Mouse (Mus musculus) c-Kit-positive CD71-negative TER-119-negative erythroid progenitor cells, embryonic 14.5 days (primary cell): ENCODE data around the gene Wwox.

Experiments
- DNase-seq: peaks from one replicate; pipeline ENCODE4 v3.0.0-alpha.2; 2013; ENCODE audit warnings: low read depth

The Wwox gene

DNA sequence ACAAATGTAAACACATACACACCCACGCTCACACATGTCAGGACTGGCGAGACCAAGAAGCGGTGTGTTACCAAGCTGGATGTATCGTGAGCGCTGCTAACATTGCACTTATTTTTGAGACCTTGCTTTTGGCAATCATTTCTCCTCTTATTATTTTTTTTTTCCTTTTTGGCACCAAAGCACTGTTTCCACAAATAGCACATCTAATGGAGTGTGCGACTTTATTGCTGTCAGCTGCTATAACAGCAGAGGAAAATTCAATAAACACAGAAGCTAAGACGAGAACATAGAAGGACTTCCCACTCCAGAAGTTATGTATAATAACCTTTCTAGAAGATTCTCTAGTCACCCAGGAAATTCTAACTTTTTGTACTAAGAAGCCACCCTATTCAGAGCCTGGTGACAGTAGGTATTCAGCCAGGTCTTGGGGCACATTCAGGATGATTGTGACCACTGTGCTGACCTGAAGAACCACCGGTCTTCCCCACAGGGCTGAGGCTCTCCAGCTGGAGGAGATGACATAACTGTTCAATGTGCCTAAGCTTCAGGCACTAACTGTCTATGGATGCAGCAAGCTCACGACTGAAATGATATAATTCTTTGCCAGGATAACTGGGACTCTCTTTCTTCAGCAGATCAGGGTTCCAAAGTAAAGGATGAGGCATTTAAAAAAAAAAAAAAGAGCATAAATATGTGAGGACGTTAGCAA lies 586.1 kb downstream of the Wwox start:
- DNase-seq: no peak

DNA sequence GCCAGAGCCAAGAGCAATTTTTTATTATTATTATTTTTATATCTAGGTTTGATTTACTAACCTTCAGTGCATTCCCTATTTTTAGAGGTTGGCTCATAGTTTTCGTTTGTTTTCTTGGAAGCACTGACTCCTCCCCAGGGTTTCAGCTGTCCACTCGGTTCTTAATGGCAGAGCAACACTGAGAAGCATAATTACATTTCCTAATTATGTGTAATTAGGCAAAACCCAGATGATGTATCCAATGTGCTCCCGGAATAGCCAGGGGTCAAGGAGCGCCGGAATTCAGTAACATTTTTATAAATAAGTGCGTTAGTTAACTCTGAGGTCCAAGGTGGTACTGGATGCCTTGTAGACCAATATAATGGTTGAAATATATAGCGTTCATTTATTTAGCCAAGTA lies 586.7 kb downstream of the Wwox start:
- DNase-seq: no peak

DNA sequence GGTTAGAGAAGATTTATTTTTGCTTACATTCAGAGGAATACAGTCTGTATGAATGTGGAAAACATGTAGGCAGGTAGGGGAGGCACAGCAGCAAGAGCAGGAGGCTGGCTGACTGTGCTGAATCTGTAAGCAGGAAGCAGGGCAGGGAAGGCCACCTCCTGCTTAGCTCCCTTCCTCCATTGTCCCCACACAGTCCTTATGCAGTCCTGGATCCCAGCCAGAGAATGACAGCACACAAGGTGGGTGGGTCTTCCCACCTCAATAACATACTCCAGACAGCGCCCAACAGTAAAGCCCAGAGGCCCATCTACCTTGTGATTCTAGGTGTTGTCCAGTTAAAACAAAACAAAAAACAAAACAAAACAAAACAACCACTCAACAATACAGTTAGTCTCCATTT lies 593.7 kb downstream of the Wwox start:
- DNase-seq: no peak

DNA sequence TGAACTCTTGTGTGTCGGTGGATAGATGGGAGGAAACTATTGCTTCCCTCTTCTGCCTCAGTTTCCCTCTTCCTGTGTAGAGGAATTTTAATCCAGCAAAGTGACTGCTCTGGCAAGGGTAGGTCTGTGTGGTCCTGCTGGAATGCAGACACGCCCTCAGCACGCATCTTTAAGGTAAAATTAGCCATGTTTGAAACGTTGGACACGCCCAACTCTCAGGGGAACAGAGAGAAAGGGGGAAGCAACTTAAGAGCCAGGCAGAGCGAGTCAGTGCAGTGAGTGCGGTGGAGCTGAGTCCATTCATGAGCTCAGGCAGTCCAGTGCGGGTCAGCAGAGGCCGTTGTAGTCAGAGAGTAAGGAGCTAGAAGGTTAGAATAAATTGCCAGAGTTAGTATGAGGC lies 596.6 kb downstream of the Wwox start:
- no peak for DNase-seq

DNA sequence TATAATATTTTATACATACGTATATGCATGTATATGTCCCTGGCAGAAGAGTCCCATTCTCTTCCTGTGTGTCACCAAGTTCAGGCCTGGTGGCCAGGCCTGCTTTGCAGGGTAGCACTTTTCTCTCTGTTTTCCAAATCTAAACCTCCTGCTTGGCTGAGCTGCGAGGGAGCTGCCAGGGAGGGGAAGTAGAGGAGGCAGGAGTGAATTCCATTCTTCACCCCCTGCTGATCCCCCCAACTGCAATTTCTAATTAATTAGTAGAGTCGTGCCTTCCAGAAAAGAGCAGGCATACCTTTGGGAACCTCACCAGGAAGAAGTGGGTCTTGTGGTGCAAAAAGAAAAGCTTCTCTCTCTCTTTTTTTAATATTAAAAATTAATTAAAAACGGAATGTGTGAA lies 599.0 kb downstream of the Wwox start:
- no peak for DNase-seq

DNA sequence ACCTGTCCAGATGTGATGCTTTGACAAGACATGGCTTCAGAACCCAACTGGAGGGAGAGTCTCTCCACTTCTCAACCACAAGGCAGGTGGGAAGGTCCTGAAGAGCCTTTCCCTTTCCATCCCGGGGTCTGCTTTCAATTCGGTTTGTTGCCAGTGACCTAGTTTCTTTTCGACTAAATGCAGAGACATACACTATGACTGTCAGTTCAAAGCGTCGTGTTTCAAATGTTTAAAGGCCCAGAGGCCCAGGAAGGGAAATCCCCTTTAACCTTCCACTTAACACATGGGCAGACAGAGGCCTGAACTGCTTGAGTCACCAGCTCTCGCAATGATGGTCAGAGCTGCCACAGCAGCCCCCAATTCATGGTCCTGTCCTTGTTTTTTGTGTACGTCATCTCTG lies 606.3 kb downstream of the Wwox start:
- DNase-seq: no peak

DNA sequence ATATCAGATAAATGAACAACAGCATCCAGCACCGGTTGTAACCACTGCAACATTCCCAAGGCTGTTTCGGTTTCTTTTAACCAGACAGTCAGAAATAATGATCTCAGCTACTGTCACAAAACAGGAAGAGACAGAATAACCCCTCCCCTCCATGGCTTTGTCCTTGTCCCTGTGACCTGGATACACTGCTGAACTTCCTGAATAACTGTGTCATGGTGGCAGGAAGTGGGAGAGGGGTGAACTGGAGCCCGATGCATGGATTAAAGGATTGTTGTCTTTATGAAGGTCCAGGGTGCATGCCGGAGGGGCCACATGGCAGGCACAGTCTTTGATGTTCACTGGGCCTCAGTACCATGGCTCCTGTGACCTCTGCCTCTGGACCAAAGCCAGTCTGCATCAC lies 607.0 kb downstream of the Wwox start:
- no peak for DNase-seq

DNA sequence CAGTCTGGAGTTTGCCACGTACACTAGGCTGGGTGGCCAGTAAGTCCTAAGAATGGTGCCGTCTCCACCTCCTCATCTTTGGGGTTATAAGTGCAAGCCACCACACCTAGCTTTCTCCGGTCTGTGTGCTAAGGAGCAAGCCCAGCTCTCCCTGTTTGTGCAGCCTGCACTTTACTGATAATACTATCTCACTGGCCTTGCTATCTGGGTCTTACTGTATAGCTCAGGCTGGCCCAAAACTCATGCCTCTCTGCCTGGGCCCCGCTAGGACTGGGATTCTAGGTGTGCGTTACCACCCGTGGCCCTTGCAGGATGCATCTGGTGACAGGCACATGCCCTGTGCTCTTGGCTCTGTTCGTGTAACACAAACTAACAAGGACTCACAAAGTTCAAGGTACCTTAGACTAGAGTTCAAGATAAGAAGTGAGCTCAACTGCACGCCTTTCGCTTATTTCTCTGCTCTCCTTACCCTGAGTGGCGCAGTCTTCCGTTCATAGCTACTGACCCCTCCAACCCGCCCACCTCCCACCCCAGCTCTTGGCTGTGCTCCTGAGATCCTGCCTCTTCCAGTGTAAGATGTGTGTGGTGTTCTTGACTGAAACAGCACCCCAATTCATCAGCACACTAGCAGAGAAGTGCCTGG lies 618.9 kb downstream of the Wwox start:
- no peak for DNase-seq

DNA sequence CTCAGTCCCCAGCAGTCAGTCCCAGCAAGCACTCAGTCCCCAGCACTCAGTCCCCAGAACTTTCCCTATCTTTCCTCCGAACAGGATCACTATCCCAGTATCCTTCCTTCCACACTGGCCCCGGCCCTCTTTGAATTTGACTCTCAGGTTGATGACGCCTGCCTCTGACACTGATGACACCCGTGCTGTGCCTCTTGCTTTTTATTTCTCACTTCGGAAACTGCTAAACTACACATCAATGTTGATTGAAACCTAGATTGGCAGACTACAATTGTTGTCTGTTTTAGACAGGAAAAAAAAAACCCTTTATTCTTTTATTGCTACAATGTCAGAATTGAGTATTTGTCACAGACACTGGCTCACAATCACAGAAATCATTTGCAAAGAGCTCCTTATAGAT lies 624.2 kb downstream of the Wwox start:
- DNase-seq: no peak

DNA sequence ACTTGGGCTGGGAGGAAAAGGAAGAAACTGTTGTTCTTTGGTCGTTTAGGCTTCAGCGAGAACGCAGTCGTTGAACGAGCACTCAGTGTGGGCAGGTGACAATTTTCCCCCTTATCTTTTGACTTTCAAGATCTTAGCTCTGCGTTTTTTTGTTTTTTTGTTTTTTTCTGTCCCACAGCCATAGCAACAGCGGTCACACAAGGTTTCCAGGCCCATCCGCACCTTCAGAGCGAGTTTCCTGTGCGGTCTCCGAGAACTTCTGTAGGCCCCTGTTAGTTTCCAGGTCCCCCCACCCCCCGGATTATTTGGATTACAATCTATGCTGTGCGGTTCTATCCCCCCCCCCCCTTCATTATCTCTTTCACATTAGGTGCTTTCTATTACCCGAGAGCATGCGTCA lies 625.2 kb downstream of the Wwox start:
- DNase-seq: no peak

DNA sequence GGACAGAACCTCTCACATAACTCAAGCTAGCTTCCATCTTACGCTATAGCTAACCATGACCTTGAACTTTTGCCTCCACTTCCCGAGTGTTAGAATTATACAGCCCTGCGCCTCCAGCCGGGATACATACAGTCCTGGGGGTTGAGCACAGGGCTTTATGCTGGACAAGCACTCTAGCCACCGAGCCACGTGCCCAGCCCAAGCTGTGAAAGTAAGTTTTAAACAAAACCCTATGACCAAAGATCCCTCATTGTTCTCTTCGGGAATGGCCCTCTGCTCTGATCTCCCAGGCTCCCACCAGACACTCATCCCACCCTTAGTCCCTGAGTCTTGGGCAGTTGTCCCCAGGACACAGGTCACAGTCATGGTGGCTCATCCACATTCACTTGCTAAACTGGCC lies 625.9 kb downstream of the Wwox start:
- DNase-seq: no peak

DNA sequence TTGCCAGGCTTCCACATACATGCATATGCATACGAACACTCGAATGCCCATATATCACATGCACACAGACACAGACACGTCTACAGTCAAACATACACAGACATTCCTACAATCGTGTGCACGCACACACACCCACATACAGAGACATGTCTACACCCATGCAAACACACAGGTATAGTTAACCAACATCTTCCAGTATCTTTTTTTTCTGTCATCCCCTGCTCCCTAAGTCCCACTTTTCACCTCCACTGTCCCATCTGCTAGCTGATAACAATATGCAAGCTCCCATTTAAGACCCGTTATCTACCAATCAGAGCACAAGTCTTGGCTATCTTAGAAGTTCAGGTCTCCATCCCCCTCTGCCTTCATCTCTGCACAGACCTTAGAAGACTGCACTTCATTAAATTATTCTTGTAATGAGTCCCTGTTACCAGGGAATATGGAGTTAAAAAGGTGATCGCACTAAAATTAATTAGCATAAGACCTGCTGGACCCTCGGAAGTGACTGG lies 627.1 kb downstream of the Wwox start:
- DNase-seq: no peak

DNA sequence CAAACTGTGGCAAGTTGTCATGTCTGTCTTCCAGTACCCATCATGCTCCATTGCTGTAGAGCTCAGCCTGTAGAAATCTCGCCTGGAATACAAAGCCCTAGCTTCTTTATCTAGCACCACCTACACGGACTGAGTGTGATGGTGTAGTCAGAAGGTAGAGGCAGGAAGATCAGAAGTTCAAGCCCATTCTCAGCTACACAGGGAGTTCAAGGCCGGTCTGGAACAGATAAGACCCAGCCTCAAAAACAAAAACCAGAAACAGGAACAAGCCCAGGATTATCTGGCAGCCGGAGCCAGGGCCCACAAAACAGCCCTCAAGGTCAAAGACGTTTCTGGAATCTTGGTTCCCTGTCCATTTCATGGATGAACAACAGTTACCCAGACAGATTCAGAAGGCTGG lies 629.3 kb downstream of the Wwox start:
- no peak for DNase-seq

DNA sequence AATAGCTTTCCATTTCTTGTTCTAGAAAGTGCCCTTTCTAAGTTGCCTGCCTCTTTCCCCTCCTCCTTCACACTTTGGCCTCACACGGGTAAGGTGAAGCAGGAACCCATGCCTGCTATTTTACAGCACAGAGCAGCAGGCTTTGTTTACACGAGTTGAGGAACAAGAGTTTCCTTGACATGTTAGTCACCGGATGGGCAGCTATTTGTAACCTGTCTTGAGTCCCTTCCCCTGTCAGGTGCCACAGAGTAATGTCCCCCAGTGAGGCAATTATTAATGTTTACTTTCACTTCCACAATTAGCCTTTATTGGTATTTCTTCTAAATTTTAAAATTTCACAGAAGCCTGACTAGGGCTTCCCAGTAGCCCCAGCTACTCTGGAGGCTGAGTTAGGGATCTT lies 630.8 kb downstream of the Wwox start:
- no peak for DNase-seq

DNA sequence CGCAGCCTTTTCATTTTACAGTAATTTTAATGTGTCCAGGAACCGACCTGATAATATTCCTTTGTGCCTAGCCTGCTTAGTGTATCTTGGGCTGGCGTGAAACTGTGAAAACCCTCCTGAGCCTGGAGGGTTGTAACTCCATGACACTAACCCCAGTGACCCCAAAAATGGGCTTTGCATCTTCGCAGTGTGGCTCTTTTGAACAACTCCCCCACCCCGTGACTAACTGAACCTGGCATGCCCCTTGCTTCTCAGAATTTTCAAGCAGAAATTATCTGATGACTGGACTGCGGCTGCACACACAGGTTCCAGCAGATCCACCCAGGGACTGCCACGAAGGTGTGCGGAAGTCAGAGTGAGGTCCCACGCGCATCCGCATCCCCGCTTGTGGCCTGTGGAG lies 631.8 kb downstream of the Wwox start:
- no peak for DNase-seq

DNA sequence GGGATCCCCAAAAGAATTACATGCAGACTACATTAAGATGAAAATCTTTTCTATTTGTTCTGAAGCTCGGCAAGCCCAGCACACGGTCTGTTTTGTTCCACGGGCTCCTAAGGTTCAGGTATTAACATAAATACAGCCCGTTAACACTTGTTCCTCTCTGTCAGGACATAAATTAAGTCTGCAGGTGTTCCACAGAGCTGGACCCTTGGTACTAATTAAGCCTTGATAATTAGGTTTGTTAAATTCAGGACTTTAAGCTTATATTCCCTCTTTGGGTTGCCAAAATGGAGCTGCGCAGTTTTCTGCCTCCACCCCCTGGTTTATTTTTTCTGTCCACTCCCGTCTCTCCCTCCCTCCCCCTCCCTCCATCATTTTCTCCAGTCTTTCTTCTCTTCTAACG lies 638.8 kb downstream of the Wwox start:
- DNase-seq: no peak

DNA sequence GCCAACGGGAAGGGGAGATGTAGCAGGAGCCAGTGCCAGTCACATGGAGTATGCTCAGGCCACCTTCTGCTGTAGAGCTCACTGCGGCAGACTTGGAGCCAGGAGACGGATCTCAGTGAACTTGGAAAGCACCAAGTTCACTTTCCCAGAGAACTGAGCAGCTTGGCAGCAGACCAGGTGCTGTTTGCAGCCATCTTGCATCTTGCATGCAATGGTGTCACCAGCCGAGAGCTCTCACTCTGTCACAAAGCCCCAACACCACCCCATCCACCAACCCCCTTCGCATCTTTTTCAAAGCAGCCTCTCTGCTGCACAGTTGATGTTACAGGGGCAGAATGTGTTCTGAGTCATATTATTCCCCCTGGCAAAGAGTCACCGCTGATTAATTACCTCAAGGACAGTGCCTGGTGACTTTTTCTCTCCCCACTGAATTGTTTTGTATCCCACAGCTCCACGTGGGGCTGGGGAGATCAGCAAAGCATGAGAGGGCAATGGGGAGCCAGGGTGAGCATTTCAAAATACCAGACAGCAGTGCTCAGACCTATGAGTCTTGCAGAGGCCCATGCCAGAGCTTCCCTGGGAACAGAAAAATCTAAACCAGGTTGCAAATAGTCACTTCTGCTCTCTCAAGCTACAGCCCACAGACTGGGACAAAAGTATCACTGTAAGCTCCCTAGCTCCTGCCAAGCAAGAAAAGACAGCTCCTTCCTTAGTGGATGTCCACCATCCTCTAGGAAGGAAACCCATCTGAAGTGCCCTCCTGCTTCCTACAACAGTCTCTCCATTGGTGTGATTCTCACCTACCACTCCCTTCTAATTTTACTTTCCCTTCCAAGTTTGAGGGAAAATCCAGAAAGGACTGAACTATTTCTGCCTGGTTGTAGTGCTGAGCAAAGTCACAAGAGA lies 642.1 kb downstream of the Wwox start:
- DNase-seq: no peak

DNA sequence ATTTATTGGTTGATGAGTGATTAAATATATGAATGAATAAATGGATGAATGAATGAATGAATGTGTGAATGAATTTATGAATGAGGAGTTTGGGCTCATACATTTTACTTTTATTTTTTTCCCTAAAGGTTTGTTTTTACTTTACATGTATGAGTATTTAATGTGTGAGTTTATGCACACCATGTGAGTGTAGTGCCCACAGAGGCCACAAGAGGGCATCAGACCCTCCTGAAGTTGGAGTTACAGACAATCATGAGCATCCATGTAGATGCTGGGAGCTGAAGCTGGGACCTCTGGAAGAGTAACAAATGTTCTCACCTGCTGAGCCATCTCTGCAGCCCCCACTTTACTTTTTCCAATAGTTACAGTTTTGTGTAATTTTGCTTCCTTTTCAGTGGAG lies 648.7 kb downstream of the Wwox start:
- DNase-seq: no peak

DNA sequence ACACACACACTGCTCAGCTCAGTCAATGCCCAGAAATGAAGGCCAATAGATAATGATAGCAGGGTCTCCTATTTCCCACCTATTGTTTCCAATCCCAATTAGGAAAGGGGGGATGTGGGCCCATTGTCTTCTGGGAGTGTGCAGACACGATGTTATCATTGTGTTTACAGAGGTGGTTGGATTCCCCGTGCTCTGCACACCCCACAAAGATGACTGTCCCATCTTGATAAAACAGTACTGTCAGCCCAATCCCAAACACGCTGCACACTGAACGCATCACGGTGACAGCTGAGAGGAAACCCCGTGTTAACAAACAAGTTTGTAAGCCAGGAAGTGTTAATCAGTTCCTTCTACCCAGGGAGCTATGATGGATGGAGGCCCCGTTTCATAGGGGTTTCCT lies 650.3 kb downstream of the Wwox start:
- no peak for DNase-seq

DNA sequence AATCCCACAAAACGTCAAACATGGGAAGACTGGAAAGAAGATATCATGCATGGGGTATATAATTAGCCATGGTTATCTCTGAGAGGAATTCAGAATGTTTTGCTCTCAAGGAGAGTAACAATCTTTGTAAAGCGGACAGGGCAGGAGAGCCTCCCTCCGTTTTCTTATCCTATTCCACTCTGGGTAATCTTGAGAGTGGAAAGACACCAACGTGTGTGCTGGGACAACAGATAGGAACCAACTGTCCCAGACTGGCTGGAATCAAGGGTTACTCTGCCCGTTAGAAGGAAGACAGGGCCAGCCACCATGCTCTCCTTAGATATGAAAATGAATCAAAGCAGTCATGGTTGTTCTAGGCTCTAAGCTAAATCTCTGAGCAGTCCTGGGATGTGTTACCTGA lies 650.7 kb downstream of the Wwox start:
- DNase-seq: no peak

DNA sequence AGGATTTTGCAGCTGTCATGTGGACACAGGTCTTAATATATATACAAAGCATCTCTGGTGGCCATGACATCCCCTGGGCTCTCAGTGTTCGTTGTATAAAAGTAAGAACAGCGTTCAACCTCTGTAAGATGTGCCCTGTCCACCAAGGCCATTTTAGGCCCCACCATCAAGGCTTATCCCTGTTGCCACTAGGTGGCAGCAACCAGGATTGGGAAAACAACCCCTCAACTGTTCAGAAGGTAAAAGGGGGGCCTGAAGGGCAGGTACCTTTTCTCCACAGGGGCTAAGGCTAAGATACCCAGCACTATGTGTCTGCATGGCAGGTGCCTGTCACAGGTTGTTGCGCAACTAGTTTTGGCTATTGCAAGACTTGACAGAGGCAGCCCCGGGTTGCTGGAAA lies 656.1 kb downstream of the Wwox start:
- DNase-seq: peak; percentile 16

DNA sequence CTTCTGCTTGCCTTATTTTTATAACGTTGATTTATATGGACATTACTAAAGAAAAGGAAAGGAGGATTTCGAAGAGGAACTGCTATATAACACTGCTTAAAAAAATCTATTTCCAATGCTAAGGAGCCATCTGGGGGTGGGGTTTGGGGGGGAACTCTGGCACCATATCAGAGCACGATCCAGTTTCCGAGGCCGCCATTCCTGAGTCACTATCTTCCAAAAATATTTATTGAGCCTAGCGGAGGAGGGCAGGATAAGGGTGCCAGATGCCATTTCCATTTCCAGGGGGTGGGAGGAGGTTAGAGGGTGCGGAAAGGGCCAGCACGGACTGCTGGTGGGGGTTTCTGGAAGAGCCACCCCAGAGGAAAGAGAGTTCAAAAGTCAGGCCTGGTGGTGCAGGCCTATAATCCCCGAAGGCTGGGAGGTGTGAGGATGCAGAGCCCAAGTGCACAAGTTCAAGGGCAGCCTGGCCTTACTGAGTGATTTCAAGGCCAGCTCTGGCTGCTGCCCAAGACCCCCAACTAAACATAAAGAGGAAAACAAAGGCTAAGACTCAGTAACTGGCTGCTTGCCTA lies 658.6 kb downstream of the Wwox start:
- no peak for DNase-seq

DNA sequence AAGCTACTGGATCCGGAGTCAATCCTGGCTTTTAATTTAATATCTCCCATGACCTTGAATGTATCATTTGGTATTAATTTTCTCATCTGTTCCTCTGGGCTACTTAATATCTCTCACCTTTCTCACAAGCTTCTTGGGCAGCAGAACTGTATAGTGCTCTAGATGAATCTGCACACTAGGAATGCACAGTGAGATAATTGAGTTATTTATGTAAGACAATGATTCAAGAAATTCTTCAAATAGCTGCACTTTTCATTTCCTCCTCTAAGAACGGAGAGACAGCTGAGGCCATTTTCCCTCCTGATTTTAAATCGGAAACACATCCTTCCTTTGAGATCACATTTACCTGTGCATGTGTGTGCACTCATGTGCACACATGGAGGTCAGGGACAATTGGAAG lies 669.9 kb downstream of the Wwox start:
- DNase-seq: no peak
